Mouse (Mus musculus): ENCODE measurements around the gene Unc45b. TPM values are rescaled to one million over a fixed set of nuclear protein-coding genes. Genes with fewer than 3 reads are reported as not detected.
A peak's percentile ranks its signal among the peaks of the same experiment; 100 is the strongest.
"Not testable (repeated sequence)": the region's sequence is repeated elsewhere in the genome, so short reads cannot be mapped to it uniquely, and the experiment has no call there.

The Unc45b gene
- total RNA-seq, 2 experiments from 2014 or later: 1.8 to 3.1 TPM

DNA sequence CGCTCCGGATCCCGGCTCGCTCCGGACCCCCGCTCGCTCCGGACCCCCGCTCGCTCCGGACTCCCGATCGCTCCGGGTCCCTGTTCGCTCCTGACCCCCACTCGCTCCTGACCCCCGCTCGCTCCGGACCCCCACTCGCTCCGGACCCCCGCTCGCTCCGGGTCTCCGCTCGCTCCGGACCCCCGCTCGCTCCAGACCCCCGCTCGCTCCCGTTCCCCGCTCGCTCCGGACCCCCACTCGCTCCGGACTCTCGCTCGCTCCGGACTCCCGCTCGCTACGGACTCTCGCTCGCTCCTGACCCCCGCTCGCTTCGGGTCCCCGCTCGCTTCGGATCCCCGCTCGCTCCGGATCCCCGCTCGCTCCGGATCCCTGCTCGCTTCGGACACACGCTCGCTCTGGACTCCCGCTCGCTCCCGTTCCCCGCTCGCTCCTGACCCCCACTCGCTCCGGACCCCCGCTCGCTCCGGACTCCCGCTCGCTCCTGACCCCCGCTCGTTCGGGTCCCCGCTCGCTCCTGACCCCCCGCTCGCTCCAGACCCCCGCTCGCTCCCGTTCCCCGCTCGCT is 20.1 kb downstream of the Unc45b start:
- DNase-seq (ENCODE audit: low spot score in 2 of 2); intact Hi-C loops (cut with DNase I): not testable (repeated sequence)

DNA sequence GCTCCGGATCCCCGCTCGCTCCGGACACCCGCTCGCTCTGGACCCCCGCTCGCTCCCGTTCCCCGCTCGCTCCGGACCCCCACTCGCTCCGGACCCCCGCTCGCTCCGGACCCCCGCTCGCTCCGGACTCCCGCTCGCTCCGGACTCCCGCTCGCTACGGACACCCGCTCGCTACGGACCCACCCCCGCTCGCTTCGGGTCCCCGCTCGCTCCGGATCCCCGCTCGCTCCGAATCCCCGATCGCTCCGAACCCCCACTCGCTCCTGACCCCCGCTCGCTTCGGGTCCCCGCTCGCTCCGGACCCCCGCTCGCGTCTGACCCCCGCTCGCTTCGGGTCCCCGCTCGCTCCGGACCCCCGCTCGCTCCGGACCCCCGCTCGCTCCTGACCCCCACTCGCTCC is 20.8 kb downstream of the Unc45b start:
- DNase-seq (ENCODE audit: low spot score in 2 of 2); intact Hi-C loops (cut with DNase I): not testable (repeated sequence)

DNA sequence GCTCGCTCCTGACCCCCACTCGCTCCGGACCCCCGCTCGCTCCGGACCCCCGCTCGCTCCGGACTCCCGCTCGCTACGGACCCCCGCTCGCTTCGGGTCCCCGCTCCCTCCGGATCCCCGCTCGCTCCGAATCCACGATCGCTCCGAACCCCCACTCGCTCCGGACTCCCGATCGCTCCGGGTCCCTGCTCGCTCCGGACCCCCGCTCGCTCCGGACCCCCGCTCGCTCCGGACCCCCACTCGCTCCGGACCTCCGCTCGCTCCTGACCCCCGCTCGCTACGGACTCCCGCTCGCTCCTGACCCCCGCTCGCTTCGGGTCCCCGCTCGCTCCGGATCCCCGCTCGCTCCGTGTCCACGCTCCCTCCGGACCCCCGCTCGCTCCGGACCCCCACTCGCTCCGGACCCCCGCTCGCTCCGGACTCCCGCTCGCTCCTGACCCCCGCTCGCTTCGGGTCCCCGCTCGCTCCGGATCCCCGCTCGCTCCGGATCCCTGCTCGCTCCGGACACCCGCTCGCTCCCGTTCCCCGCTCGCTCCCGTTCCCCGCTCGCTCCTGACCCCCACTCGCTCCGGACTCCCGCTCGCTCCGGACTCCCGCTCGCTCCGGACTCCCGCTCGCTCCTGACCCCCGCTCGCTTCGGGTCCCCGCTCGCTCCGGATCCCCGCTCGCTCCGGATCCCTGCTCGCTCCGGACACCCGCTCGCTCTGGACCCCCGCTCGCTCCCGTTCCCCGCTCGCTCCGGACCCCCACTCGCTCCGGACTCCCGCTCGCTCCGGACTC is 21.5 kb downstream of the Unc45b start:
- DNase-seq (ENCODE audit: low spot score in 2 of 2); intact Hi-C loops (cut with DNase I): not testable (repeated sequence)

DNA sequence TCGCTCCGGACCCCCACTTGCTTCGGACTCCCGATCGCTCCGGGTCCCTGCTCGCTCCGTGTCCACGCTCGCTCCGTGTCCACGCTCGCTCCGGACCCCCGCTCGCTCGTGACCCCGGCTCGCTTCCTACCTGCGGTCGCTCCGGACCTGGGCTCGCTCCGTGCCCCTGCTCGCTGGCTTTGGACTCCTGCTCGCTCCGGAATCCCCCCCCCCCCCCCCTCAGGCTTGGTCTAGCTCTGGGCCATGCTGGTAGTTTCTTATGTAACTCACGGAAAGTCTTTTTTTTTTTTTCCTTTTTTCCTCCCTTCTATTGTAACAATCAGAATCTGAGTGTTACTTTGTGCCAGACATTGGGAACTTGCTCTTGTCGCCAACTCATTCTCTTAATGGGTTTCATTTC is 22.8 kb downstream of the Unc45b start:
- DNase-seq (ENCODE audit: low spot score in 2 of 2): no peak
- intact Hi-C loops (cut with DNase I): no loop called here

DNA sequence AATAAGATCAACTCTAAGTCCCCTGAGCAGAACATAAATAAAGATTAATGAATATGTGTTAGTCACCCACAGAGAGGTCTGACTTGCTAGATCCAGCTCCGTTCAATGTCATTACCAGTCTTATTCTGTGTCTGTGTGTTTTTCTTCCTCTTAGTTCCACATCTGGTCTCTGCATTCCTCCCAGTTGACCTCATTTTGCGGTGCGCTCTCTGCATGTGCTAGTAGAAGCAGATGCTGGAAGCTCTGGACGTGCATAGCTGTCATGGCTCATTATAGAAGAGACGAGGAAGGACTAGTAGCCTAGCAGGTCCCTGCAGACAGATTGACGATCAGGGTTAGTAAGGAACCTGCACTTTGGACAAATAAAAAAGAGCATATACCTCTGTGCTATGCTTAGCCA is 33.0 kb downstream of the Unc45b start:
- DNase-seq (ENCODE audit: low spot score in 2 of 2): no peak
- intact Hi-C loops (cut with DNase I): no loop called here

DNA sequence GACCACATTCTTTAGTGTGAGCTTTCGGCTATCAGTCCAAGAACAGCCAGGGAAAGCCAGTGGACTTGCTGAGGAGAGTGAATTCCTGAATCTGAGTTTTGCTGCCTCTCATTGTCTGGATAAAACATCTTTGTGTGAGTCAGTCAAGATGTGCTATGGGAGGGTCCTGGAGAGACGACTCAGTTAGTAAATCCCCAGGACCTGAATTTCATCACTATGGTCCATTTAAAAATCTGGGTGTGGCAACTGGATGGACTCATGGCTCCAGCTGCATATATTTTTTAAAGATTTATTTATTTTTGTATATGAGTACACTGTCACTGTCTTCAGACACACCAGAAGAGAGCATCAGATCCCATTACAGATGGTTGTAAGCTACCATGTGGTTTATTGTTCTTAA is 35.3 kb downstream of the Unc45b start:
- no peak for DNase-seq (ENCODE audit: low spot score in 2 of 2)
- intact Hi-C loops (cut with DNase I): no loop called here

DNA sequence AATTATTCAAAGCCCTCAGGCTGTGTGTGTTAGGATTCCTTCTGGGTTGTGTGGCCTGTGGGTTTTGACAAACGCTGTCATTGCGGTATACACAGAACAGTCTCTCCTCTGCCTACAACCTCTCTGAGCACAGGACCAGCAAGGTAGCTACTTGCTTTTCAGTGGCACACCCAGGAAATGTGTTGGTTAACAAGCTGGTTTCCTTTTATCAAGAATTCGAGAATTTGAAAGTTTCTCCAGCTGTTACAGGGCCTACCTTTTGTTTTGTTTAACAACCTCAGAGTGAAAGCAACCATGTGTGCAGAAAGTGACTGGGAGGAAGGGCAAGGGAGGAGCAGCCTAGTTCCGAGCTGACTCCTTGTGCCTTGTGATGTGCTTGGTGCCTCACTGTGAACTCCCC is 37.1 kb downstream of the Unc45b start:
- no peak for DNase-seq (ENCODE audit: low spot score in 2 of 2)
- intact Hi-C loops (cut with DNase I): no loop called here

DNA sequence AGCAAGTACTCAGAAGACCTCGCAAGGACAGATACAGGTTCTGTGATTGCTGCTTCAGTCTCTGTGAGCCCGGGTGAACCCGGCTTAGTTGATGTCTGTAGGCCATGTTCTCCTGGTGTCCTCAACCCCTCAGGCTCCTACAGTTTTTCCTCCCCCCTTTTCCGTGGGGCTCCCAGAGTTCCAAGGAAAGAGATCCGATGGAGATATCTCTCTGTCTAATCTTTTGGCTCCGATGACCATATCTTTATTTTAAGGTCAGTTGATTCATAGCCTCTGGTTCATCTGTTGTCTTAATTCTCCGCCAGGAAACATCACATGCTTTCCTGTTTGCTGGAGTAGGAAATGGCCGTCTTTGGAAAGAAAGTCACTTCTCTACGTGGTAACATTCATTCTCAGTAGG is 38.7 kb downstream of the Unc45b start:
- intact Hi-C loops (cut with DNase I): no loop called here
- DNase-seq (ENCODE audit: low spot score in 2 of 2): no peak

DNA sequence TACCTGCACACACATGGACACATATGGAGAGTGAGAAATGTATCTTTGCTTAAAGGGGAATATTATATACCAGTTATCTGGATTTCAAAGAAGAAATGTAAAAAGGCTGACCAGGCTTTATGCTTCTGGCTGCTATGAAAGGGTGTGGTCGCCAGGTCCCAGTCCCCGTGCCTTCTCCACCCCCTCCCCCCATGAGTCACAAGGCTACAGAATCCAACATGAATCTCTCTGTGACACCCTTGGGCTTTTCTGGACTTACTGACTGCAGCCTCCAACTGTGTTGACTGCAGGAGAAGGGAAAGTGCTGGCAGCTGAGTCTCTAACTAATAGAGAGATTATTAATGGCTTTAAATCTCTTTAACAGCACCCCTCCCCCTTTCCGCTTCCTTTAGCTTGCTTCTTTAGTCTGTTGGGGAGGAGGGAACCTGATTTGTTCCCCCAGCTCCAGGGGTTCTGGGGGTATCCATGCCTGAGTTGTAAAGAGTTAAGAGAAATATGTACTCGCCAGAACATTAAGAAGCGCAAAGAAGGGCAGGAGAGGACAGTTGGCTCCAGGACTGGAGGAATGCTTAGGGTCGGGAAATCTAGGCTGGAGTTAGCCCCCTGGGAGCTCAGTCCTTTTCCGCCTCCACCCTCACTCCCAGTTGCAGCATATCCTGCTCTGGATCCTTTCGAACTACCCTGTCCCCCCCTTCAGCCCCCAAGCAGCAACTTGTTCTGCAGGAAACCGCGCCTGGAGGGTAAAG is 40.6 kb downstream of the Unc45b start, which contains the start of gene Slfn5:
Slfn5 (plus strand) TSS at position 614 of the 746 bp plus-strand sequence.
- no peak for DNase-seq (ENCODE audit: low spot score in 2 of 2)

DNA sequence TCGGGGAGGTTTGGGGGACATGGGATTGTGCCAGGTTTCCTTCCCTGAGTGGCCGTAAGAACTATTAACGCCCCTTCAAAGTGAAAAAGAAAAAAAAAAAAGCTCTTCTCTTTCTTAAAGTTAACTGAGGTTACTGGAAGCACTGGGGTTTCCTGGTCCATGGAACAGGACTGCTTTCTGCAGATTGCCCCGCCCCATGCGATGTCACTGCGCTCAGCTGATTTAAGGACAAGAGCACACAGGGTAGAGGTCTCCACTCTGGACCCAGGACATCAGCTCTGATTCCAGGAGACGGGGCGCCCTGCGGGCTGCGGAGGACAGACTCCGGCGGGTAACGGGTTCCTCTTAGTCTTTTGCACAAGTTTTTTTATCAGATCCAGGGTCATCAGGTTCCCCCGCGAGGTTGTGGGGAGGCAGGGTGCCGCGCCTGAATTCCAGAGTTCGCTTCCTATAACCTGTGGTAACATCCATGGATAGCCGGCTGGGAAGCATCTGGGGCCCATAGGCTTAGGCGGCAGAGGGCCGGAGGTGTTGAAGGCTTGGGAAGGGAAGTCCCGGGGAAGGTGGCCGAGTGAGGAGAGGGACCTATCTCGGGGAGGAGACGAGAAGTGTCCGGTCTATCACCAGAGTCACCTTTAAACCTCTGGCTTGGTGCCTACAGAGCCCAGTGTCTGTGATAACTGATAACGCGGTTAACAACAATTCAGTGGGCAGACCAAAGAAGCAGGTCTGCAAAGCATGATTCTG is 41.7 kb downstream of the Unc45b start:
- intact Hi-C loops (cut with DNase I): no loop called here
- DNase-seq (ENCODE audit: low spot score in 2 of 2): no peak

More for the DNA sequence above, 40.6 kb downstream of the Unc45b start, which contains the start of gene Slfn5:
- intact Hi-C loops (cut with DNase I): no loop called here

DNA sequence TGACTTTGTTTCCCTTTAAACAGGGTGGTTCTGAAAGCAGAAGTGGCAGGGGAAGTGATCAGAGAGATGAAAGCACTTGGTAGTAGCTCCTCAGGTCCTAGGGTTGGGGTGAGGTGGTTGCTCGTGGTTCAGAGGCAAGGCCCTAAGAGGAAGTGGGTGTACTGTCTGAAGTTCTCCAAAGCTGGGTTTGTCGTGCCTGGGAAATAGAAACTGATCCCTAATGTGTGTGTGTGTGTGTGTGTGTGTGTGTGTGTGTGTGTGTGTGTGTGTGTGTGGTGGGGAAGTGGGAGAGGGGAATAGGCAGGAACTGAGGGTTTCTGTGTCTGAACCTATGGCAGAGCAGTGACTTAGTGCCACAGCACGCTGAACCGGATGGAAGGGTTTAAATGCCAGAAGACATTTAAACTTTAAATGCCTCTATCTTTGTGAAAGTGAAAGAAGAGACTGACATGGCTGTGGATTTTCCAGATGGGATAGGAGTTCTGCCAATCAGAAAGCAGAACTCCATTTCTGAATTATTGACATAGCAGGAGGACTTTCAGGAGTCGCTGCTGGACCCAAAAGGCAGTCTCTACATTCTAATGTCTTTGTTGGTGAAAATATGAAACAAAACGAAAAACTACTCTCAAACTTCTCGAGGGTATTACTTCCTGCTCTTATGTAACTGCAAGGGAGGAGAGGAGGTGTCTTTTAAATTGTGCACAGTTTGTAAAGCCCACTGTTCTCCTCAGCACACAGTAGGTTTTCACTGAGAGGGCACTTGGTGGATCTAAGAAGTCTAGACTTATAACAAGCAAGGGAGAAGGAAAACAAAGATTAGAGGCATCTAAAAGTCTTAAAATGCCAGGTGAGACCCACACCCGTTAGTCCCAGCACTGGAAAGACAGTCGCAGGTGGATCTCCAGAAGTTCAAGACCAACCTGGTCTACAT is 42.5 kb downstream of the Unc45b start:
- no peak for DNase-seq (ENCODE audit: low spot score in 2 of 2)
- intact Hi-C loops (cut with DNase I): no loop called here

DNA sequence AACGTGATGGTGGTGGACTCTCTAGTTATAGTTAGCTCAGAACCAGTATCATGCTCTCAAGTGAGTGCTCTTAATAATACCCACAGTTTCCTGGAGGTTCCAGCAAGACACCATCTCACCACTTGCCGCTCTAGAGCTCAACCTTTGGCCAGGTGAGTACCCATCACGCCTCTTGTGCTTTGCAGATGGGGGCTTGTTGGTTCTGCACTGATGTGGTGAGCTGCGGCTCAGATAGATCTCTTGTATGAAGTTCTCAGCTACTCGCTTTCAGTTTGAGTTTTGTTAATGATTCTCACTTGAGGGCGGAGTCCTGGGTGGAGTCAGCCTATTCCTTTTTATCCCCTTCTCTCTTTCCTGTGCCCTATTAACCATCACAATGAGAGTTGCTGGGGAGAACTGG is 44.3 kb downstream of the Unc45b start:
- intact Hi-C loops (cut with DNase I): no loop called here
- no peak for DNase-seq (ENCODE audit: low spot score in 2 of 2)

DNA sequence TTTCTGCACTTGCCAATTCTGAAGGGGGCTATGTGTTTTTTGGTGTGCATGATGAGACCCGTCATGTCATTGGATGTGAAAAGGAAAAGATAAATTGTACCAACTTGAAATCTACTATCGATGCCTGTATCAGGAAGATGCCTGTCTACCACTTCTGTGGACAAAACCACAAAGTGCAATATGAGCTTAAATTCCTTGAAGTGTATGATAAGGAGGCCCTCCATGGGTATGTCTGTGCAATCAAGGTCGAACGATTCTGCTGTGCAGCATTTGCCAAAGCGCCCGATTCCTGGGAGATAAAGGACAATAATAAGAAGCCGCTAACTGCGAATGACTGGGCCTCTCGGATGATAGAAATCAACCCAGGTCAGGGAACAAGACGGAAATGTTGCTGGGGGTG is 46.6 kb downstream of the Unc45b start:
- no peak for DNase-seq (ENCODE audit: low spot score in 2 of 2)
- intact Hi-C loops (cut with DNase I): no loop called here

DNA sequence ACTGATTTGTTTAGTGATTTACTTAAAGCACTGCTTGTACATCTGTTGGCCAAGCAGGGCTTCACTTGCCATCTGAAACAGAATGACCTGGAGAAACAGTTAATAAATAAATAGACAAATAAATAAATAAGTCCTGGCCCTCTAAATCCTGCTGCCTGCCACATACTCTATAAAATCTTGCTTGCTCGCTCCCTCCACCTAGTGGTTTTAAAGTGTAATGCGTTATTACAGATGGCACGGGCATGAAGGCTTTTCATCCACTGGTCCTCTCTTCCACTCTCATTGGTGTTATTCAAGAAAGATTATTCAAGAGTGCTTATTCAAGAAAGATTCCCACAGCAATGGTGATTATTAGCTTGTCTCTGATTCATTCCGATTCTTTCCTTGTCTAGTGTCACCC is 49.3 kb downstream of the Unc45b start:
- intact Hi-C loops (cut with DNase I): loop anchor here (2.0 kb wide), 1 partner anchor 43 kb away; no protein-coding TSS in a partner anchor
- DNase-seq (ENCODE audit: low spot score in 2 of 2): peak; percentile 15 to 16

DNA sequence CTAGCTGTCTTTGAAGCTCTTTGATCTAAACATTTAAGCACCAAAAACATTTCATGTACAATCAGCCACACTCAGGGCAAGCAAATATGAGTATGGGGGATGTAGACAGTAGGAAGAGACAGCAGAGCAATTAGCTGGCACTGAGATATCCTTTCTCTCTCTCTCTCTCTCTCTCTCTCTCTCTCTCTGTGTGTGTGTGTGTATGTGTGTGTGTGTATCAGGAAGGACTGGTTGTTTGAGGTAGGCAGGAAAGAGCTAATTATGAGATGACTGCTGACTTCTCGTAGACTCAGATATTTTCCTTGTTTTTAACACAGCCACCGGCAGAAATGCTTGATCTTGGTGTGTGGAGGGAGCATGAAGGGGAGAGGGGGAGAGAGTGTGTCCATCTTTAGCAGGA is 51.4 kb downstream of the Unc45b start:
- intact Hi-C loops (cut with DNase I): no loop called here
- no peak for DNase-seq (ENCODE audit: low spot score in 2 of 2)

DNA sequence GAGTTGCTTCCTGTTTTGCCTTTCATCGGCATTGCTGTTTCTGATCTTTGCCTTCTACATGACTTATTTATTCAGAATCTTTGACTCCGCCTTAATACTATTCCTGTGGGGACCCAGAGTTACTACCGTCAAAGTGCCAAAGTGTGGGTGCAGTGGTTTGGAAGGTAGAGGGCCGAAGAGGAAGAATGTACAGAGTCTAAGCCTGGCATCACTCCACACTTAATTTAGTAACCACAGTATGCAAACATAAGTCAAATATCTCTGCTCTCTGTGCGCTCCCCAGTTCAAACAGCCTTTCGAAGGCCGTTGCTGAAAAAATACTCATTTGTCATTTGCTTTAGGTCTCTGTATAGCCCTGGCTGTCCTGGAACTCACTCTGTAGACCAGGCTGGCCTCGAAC is 51.9 kb downstream of the Unc45b start:
- intact Hi-C loops (cut with DNase I): no loop called here

DNA sequence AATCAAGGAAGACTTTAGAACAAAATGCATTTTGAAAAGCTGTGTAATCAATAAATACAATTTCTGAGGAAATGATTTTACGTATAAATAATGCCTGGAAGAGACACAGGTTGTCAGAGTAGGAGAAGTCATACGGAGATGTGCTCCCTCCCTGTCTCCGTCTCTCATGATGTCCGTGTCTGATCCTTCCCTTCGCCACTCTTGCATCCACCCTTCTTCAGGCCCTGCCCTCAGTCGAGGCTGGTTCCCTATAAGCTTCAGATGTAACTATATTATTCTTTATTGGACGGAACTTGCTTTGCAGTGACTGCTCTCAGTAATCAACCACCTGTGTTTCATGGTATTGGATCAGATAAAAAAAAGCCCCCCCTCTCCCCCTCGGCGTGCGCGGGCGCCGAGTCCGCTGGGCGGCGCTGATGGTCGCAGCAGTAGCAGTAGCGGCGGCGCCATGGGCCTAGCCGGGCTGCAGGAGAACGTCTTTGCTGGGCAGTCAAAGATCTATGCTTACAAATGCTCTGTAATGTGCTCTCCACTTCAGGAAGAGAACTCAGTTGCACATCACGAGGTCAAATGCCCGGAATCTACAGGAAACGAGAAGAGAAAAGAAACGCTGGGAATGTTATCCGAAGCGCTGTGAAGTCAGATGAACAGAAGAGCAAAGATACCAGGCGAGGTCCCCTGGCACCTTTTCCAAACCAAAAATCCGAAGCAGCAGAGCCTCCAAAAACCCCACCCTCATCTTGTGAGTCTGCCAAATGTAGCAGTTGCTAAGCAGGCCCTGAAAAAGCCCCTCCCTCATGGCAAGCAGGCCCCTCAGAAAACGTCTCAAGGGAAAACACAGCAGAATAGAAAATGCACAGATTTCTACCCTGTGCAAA is 60.6 kb downstream of the Unc45b start:
- intact Hi-C loops (cut with DNase I): no loop called here
- peak; percentile 9 to 15 for DNase-seq (ENCODE audit: low spot score in 2 of 2)

More for the DNA sequence above, 51.9 kb downstream of the Unc45b start:
- DNase-seq (ENCODE audit: low spot score in 2 of 2): no peak

DNA sequence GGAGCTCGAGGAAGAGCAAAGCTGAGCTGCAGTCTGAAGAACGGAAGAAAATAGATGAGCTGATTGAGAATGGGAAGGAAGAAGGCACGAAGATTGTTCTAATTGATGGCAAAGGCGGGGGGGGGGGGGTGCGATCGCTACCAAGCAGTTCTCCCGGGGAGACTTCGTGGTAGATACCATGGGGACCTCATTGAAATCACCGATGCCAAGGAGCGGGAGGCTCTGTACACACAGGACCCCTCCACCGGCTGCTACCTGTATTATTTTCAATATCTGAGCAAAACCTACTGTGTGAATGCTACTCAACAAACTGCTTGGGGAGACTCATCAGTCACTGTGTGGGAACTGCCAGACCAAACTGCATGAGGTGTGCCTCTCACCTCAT is 61.2 kb downstream of the Unc45b start:
- intact Hi-C loops (cut with DNase I): no loop called here

More for the DNA sequence above, 61.2 kb downstream of the Unc45b start:
- DNase-seq (ENCODE audit: low spot score in 2 of 2): no peak

Measured in left cerebral cortex, postnatal 25 days (tissue).